Mouse (Mus musculus) thymus, adult 2 months (tissue): ENCODE measurements around the gene Hspa4.

ENCODE experiments used
- CTCF ChIP-seq: fragments of 200-500 bp; IDR thresholded peaks from 2 replicates; pipeline ENCODE4 v1.5.1; 2012; ENCODE audit warnings: mild to moderate bottlenecking, control low read depth, low read length, moderate library complexity, borderline replicate concordance; ENCODE audit not compliant: control insufficient read depth, poor library complexity, insufficient read depth; ENCODE audit errors: extremely low read depth
- POLR2A ChIP-seq: fragments of 200-500 bp; IDR thresholded peaks from 2 replicates; pipeline ENCODE4 v1.6.1; 2012; ENCODE audit warnings: mild to moderate bottlenecking, low read length, control low read depth, moderate library complexity; ENCODE audit not compliant: control insufficient read depth, poor library complexity, insufficient read depth; ENCODE audit errors: extremely low read depth

- TF ChIP-seq POLR2A, result no peak
- no peak for TF ChIP-seq CTCF
Observed at GRCm38 (mm10) chr11:53335505-53336181, 35.4 kb upstream of the Hspa4 start.
